Mouse (Mus musculus) heart, adult 2 months (tissue): ENCODE results near the gene Pgpep1l. TPM values are rescaled to one million over a fixed set of nuclear protein-coding genes. Genes with fewer than 3 reads are reported as not detected.

Experiments used
- DNase-seq, 2 experiments: peaks; one replicate each; pipeline ENCODE4 v3.0.0; 2021
- H3K27ac ChIP-seq: fragments of 200-600 bp; 2 replicates; pipeline ENCODE4 v1.8.1; 2022
- H3K27me3 ChIP-seq: fragments of 200-500 bp; 2 replicates; pipeline ENCODE4 v1.6.1; 2012; ENCODE audit warnings: mild to moderate bottlenecking, low read length, inconsistent platforms, mixed read lengths; ENCODE audit not compliant: control insufficient read depth, insufficient read depth
- H3K36me3 ChIP-seq: fragments of 200-500 bp; 2 replicates; pipeline ENCODE4 v1.6.1; 2012; ENCODE audit warnings: low read length, inconsistent platforms; ENCODE audit not compliant: control insufficient read depth, insufficient read depth
- H3K4me1 ChIP-seq: fragments of 200-500 bp; 2 replicates; pipeline ENCODE4 v1.6.1; 2011; ENCODE audit warnings: low read length; ENCODE audit not compliant: control insufficient read depth, insufficient read depth
- H3K4me3 ChIP-seq: fragments of 200-600 bp; 2 replicates; pipeline ENCODE4 v1.8.1; 2022
- H3K79me2 ChIP-seq: fragments of 200-500 bp; replicated peaks from 2 replicates; pipeline ENCODE4 v1.6.1; 2012; ENCODE audit warnings: mild to moderate bottlenecking, inconsistent platforms, low read length, moderate library complexity, mixed read lengths; ENCODE audit not compliant: control insufficient read depth, insufficient read depth
- H3K9ac ChIP-seq: fragments of 200-500 bp; 2 replicates; pipeline ENCODE4 v1.6.1; 2012; ENCODE audit warnings: low read depth, mild to moderate bottlenecking, control low read depth, inconsistent platforms, low read length, mixed read lengths
- CTCF ChIP-seq: fragments of 200-600 bp; IDR thresholded peaks from 2 replicates; pipeline ENCODE4 v1.8.1; 2022; ENCODE audit warnings: antibody characterized with exemption, mild to moderate bottlenecking, moderate library complexity
- EP300 ChIP-seq: fragments of 200-500 bp; IDR thresholded peaks from 2 replicates; pipeline ENCODE4 v1.6.1; 2011; ENCODE audit warnings: low read depth, low read length, control low read depth; ENCODE audit not compliant: insufficient read depth
- POLR2A ChIP-seq: fragments of 200-500 bp; IDR thresholded peaks from 2 replicates; pipeline ENCODE4 v1.6.1; 2011; ENCODE audit warnings: mild to moderate bottlenecking, low read depth, low read length, control low read depth; ENCODE audit not compliant: insufficient read depth
- WGBS: fragments of 180-500 bp; shearing (Covaris S2); methylation state at CpG from one replicate; pipeline ENCODE4 v1.1.7; 2018; 5-methylcytosine and 5-hydroxymethylcytosine counted together
- intact Hi-C: fragments of 180-260 bp; cut with DNase I; formaldehyde crosslinking; loops from one replicate; pipeline ENCODE4 v1.15.1; 2025
- polyA plus RNA-seq: library from polyadenylated mRNA; depleted of rRNA; stranded (reverse); fragments of >200 nt; gene quantifications from 2 replicates; pipeline ENCODE4 v1.2.3, GENCODE M21; 2012
- total RNA-seq, 2 experiments: library from RNA; stranded (reverse); gene quantifications; 2 replicates each; pipeline ENCODE4 v1.2.3; 2021

Pgpep1l gene
- total and polyA plus RNA-seq, 3 experiments, result 0.12 TPM; not detected in 2

GRCm38 (mm10) chr7:68232521-68232920 is 31.5 kb downstream of the Pgpep1l start:
- DNase-seq, result no peak
- TF ChIP-seq CTCF (no peak), POLR2A (no peak), EP300 (no peak)

GRCm38 (mm10) chr7:68230831-68231230 is 33.2 kb downstream of the Pgpep1l start:
- H3K4me3 ChIP-seq, result no peak overlapping the region
- 88% methylated on average over 9 of the region's 9 CpGs for WGBS
- DNase-seq, result no peak
- no peaks in the 10 kb centered on the region for H3K79me2 ChIP-seq
- H3K27me3 ChIP-seq, result no peaks in the 10 kb centered on the region
- H3K9ac ChIP-seq, result no peak overlapping the region
- H3K36me3 ChIP-seq, result no peaks in the 10 kb centered on the region
- intact Hi-C loops, result no loop called here
- TF ChIP-seq POLR2A (no peak), EP300 (no peak), CTCF (no peak)
- H3K27ac ChIP-seq, result no peak overlapping the region
- 0 out of 2 replicates have a peak, but pooled peaks cover 3% of the 10 kb centered on the region for H3K4me1 ChIP-seq

More at GRCm38 (mm10) chr7:68232521-68232920, 31.5 kb downstream of the Pgpep1l start:
- no peak overlapping the region for H3K27ac ChIP-seq
- WGBS, result 98% methylated on average over 5 of the region's 5 CpGs
- H3K27me3 ChIP-seq, result no peaks in the 10 kb centered on the region
- H3K4me1 ChIP-seq, result 0 out of 2 replicates have a peak, but pooled peaks cover 3% of the 10 kb centered on the region
- intact Hi-C loops, result no loop called here
- H3K36me3 ChIP-seq, result no peaks in the 10 kb centered on the region
- H3K9ac ChIP-seq, result no peak overlapping the region
- no peaks in the 10 kb centered on the region for H3K79me2 ChIP-seq
- H3K4me3 ChIP-seq, result no peak overlapping the region

GRCm38 (mm10) chr7:68228491-68228890 is 35.5 kb downstream of the Pgpep1l start:
- Histone ChIP-seq H3K36me3 (no peaks in the 10 kb centered on the region), H3K79me2 (no peaks in the 10 kb centered on the region), H3K27ac (no peak overlapping the region), H3K4me1 (peaks cover 3% of the 10 kb centered on the region), H3K9ac (no peak overlapping the region), H3K4me3 (no peak overlapping the region), H3K27me3 (no peaks in the 10 kb centered on the region)
- TF ChIP-seq CTCF (no peak), EP300 (no peak), POLR2A (no peak)
- WGBS, result 79% methylated on average over 6 of the region's 6 CpGs
- DNase-seq, result no peak
- intact Hi-C loops, result loop anchor here (5.0 kb wide), 2 partner anchors 34 to 74 kb away; partner anchors contain the start of gene Pgpep1l

- Histone ChIP-seq H3K36me3 (no peaks in the 10 kb centered on the region), H3K4me1 (peaks cover 5% of the 10 kb centered on the region), H3K27me3 (no peaks in the 10 kb centered on the region), H3K9ac (no peak overlapping the region), H3K79me2 (no peaks in the 10 kb centered on the region), H3K4me3 (no peak overlapping the region), H3K27ac (no peak overlapping the region)
- no peak for DNase-seq
- 82% methylated on average over 4 of the region's 4 CpGs for WGBS
- TF ChIP-seq POLR2A (no peak), EP300 (no peak), CTCF (no peak)
- intact Hi-C loops, result loop anchor here (5.0 kb wide), 2 partner anchors 35 to 75 kb away; partner anchors contain the start of gene Pgpep1l
These were observed 36.4 kb downstream of the Pgpep1l start for GRCm38 (mm10) chr7:68227621-68228020.

- 88% methylated on average over 11 of the region's 11 CpGs for WGBS
- H3K36me3 ChIP-seq, result no peaks in the 10 kb centered on the region
- intact Hi-C loops, result loop anchor here (5.0 kb wide), 2 partner anchors 35 to 75 kb away; partner anchors contain the start of gene Pgpep1l
- DNase-seq, result no peak
- H3K9ac ChIP-seq, result no peak overlapping the region
- peaks cover 9% of the 10 kb centered on the region for H3K4me1 ChIP-seq
- H3K4me3 ChIP-seq, result no peak overlapping the region
- H3K79me2 ChIP-seq, result no peaks in the 10 kb centered on the region
- H3K27ac ChIP-seq, result no peak overlapping the region
- H3K27me3 ChIP-seq, result no peaks in the 10 kb centered on the region
- TF ChIP-seq EP300, result no peak
- no peak for TF ChIP-seq CTCF
- TF ChIP-seq POLR2A, result no peak
These were observed 37.0 kb downstream of the Pgpep1l start for GRCm38 (mm10) chr7:68227021-68227420.

GRCm38 (mm10) chr7:68225427-68226054 is 38.5 kb downstream of the Pgpep1l start:
- no peaks in the 10 kb centered on the region for H3K79me2 ChIP-seq
- no peak overlapping the region for H3K27ac ChIP-seq
- DNase-seq, result no peak
- no peaks in the 10 kb centered on the region for H3K27me3 ChIP-seq
- no peaks in the 10 kb centered on the region for H3K36me3 ChIP-seq
- 47% methylated on average over 9 of the region's 9 CpGs for WGBS
- H3K4me1 ChIP-seq, result peaks cover 11% of the 10 kb centered on the region
- intact Hi-C loops, result loop anchor here (5.0 kb wide), 2 partner anchors 37 to 77 kb away; partner anchors contain the start of gene Pgpep1l
- no peak for TF ChIP-seq CTCF
- TF ChIP-seq POLR2A, result no peak
- TF ChIP-seq EP300, result no peak
- no peak overlapping the region for H3K4me3 ChIP-seq
- H3K9ac ChIP-seq, result no peak overlapping the region
